Mouse (Mus musculus) MEL (cell line): ENCODE results near the gene Plekha5. TPM values are rescaled to one million over a fixed set of nuclear protein-coding genes. Genes with fewer than 3 reads are reported as not detected.

Experiments
- DNase-seq: peaks from one replicate; pipeline ENCODE4 v3.0.0; 2011; ENCODE audit warnings: low read depth, low spot score
- H3K27ac ChIP-seq: 2 replicates; pipeline ENCODE4 v1.5.1; 2012; ENCODE audit warnings: low read depth, mild to moderate bottlenecking, control low read depth, low read length, moderate library complexity; ENCODE audit not compliant: control insufficient read depth
- H3K27me3 ChIP-seq, 2 experiments: fragments of 150-350 bp in 1 of 2; sonication (generic) in 1 of 2; 2 replicates each; pipeline ENCODE4 v1.6.1; 2012; ENCODE audit warnings: low read length in 2 of 2, mild to moderate bottlenecking in 2 of 2, improper control_type of control experiment in 1 of 2, moderate library complexity in 1 of 2; ENCODE audit not compliant: insufficient read depth in 2 of 2, control insufficient read depth in 1 of 2
- H3K36me3 ChIP-seq, 2 experiments: 2 replicates each; pipeline ENCODE4 v1.6.1; 2012 to 2014; ENCODE audit warnings: low read length in 2 of 2, improper control_type of control experiment in 1 of 2, inconsistent platforms in 1 of 2, mild to moderate bottlenecking in 1 of 2; ENCODE audit not compliant: insufficient read depth in 2 of 2, control insufficient read depth in 1 of 2
- H3K4me1 ChIP-seq, 2 experiments: fragments of 150-350 bp in 1 of 2; sonication (generic) in 1 of 2; 2 replicates each; pipeline ENCODE4 v1.6.1; 2012; ENCODE audit warnings: low read length in 2 of 2, improper control_type of control experiment in 1 of 2, mild to moderate bottlenecking in 1 of 2; ENCODE audit not compliant: insufficient read depth in 2 of 2, control insufficient read depth in 1 of 2
- H3K4me3 ChIP-seq, 2 experiments: fragments of 150-350 bp in 1 of 2; sonication (generic) in 1 of 2; 2 replicates each; pipeline ENCODE4 v1.5.1; 2012; ENCODE audit warnings: low read depth in 2 of 2, low read length in 2 of 2, mild to moderate bottlenecking in 2 of 2, moderate library complexity in 2 of 2, control low read depth in 1 of 2, improper control_type of control experiment in 1 of 2; ENCODE audit not compliant: control insufficient read depth in 1 of 2, insufficient read depth in 1 of 2
- H3K79me2 ChIP-seq: 2 replicates; pipeline ENCODE4 v1.6.1; 2012; ENCODE audit warnings: mild to moderate bottlenecking, low read length, moderate library complexity; ENCODE audit not compliant: control insufficient read depth, poor library complexity, insufficient read depth
- H3K9ac ChIP-seq: 2 replicates; pipeline ENCODE4 v1.6.1; 2012; ENCODE audit warnings: low read depth, mild to moderate bottlenecking, control low read depth, low read length, moderate library complexity; ENCODE audit not compliant: control insufficient read depth, poor library complexity, severe bottlenecking
- H3K9me3 ChIP-seq: fragments of 150-350 bp; sonication (generic); replicated peaks from 2 replicates; pipeline ENCODE4 v1.6.1; 2012; ENCODE audit warnings: mild to moderate bottlenecking, low read length, improper control_type of control experiment, moderate library complexity; ENCODE audit not compliant: insufficient read depth
- CHD1 ChIP-seq: IDR thresholded peaks from 2 replicates; pipeline ENCODE4 v1.6.1; 2012; ENCODE audit warnings: low read depth, mild to moderate bottlenecking, inconsistent platforms, low read length, improper control_type of control experiment
- E2F4 ChIP-seq: IDR thresholded peaks from 2 replicates; pipeline ENCODE4 v1.6.1; 2011; ENCODE audit warnings: low read depth, low read length, improper control_type of control experiment, borderline replicate concordance
- ELF1 ChIP-seq: IDR thresholded peaks from 2 replicates; pipeline ENCODE4 v1.6.1; 2014; ENCODE audit warnings: low read depth, mild to moderate bottlenecking, inconsistent platforms, low read length, improper control_type of control experiment, moderate library complexity
- EP300 ChIP-seq, 2 experiments: IDR thresholded peaks; 2 replicates each; pipeline ENCODE4 v1.6.1; 2011; ENCODE audit warnings: improper control_type of control experiment in 2 of 2, low read length in 2 of 2, low read depth in 1 of 2, mild to moderate bottlenecking in 1 of 2
- GABPA ChIP-seq: IDR thresholded peaks from 2 replicates; pipeline ENCODE4 v1.6.1; 2012; ENCODE audit warnings: low read depth, mild to moderate bottlenecking, inconsistent platforms, low read length, improper control_type of control experiment, moderate library complexity
- GATA1 ChIP-seq: IDR thresholded peaks from 2 replicates; pipeline ENCODE4 v1.6.1; 2011; ENCODE audit warnings: low read depth, low read length, improper control_type of control experiment
- HCFC1 ChIP-seq: IDR thresholded peaks from 2 replicates; pipeline ENCODE4 v1.6.1; 2012; ENCODE audit warnings: low read depth, mild to moderate bottlenecking, inconsistent platforms, low read length, improper control_type of control experiment, moderate library complexity
- KAT2A ChIP-seq: conservative IDR thresholded peaks from 2 replicates; pipeline ENCODE4 v1.6.1; 2012; ENCODE audit warnings: low read depth, low read length, improper control_type of control experiment, inconsistent platforms
- MEF2A ChIP-seq: IDR thresholded peaks from 2 replicates; pipeline ENCODE4 v1.6.1; 2014; ENCODE audit warnings: low read depth, mild to moderate bottlenecking, inconsistent platforms, low read length, improper control_type of control experiment; ENCODE audit not compliant: poor library complexity, insufficient replicate concordance, severe bottlenecking; ENCODE audit errors: extremely low read depth
- NELFE ChIP-seq: IDR thresholded peaks from 2 replicates; pipeline ENCODE4 v1.6.1; 2011; ENCODE audit warnings: low read depth, low read length, improper control_type of control experiment
- NRF1 ChIP-seq: IDR thresholded peaks from 2 replicates; pipeline ENCODE4 v1.6.1; 2014; ENCODE audit warnings: low read depth, mild to moderate bottlenecking, inconsistent platforms, low read length, improper control_type of control experiment, moderate library complexity; ENCODE audit not compliant: poor library complexity, insufficient read depth, severe bottlenecking
- POLR2A ChIP-seq, 2 experiments: IDR thresholded peaks; 2 replicates each; pipeline ENCODE4 v1.6.1; 2011 to 2012; ENCODE audit warnings: low read length in 2 of 2, mild to moderate bottlenecking in 2 of 2, control low read depth in 1 of 2, improper control_type of control experiment in 1 of 2, low read depth in 1 of 2, moderate library complexity in 1 of 2; ENCODE audit not compliant: control insufficient read depth in 1 of 2, insufficient read depth in 1 of 2, poor library complexity in 1 of 2
- RCOR1 ChIP-seq: IDR thresholded peaks from 2 replicates; pipeline ENCODE4 v1.6.1; 2012; ENCODE audit warnings: low read depth, mild to moderate bottlenecking, inconsistent platforms, low read length, improper control_type of control experiment
- SIN3A ChIP-seq: IDR thresholded peaks from 2 replicates; pipeline ENCODE4 v1.6.1; 2012; ENCODE audit warnings: low read length, improper control_type of control experiment, inconsistent platforms
- SMC3 ChIP-seq: IDR thresholded peaks from 2 replicates; pipeline ENCODE4 v1.6.1; 2011; ENCODE audit warnings: low read depth, low read length, improper control_type of control experiment
- TAL1 ChIP-seq: IDR thresholded peaks from 2 replicates; pipeline ENCODE4 v1.6.1; 2012; ENCODE audit warnings: mild to moderate bottlenecking, inconsistent platforms, low read length, moderate library complexity, mixed read lengths
- TCF12 ChIP-seq: IDR thresholded peaks from 2 replicates; pipeline ENCODE4 v1.6.1; 2014; ENCODE audit warnings: low read depth, mild to moderate bottlenecking, inconsistent platforms, low read length, improper control_type of control experiment, moderate library complexity
- UBTF ChIP-seq: IDR thresholded peaks from 2 replicates; pipeline ENCODE4 v1.6.1; 2012; ENCODE audit warnings: low read depth, mild to moderate bottlenecking, inconsistent platforms, low read length, improper control_type of control experiment, moderate library complexity, borderline replicate concordance; ENCODE audit not compliant: insufficient read depth
- USF1 ChIP-seq: IDR thresholded peaks from 2 replicates; pipeline ENCODE4 v1.6.1; 2014; ENCODE audit warnings: low read depth, mild to moderate bottlenecking, inconsistent platforms, low read length, improper control_type of control experiment, moderate library complexity
- ZC3H11A ChIP-seq: IDR thresholded peaks from 2 replicates; pipeline ENCODE4 v1.6.1; 2012; ENCODE audit warnings: low read depth, mild to moderate bottlenecking, inconsistent platforms, low read length, improper control_type of control experiment
- ZMIZ1 ChIP-seq: IDR thresholded peaks from 2 replicates; pipeline ENCODE4 v1.6.1; 2012; ENCODE audit warnings: low read depth, mild to moderate bottlenecking, inconsistent platforms, low read length, improper control_type of control experiment, moderate library complexity
- polyA plus RNA-seq, 2 experiments: library from polyadenylated mRNA; stranded (reverse) in 1 of 2; unstranded in 1 of 2; fragments of >175 nt in 1 of 2; fragments of >200 nt in 1 of 2; gene quantifications; 2 replicates each; pipeline versions ENCODE4 v1.2.1 to v1.2.4; 2012; ENCODE audit warnings: low replicate concordance in 2 of 2, low read depth in 1 of 2; ENCODE audit not compliant: insufficient read length in 2 of 2, insufficient read depth in 1 of 2, missing spikeins in 1 of 2
- total RNA-seq: library from RNA; depleted of rRNA; stranded (reverse); fragments of 300-350 nt; gene quantifications from 2 replicates; pipeline ENCODE4 v1.2.3, GENCODE M21; 2012

The Plekha5 gene
- total and polyA plus RNA-seq, 3 experiments: 0.24 to 0.35 TPM; not detected in 1

DNA sequence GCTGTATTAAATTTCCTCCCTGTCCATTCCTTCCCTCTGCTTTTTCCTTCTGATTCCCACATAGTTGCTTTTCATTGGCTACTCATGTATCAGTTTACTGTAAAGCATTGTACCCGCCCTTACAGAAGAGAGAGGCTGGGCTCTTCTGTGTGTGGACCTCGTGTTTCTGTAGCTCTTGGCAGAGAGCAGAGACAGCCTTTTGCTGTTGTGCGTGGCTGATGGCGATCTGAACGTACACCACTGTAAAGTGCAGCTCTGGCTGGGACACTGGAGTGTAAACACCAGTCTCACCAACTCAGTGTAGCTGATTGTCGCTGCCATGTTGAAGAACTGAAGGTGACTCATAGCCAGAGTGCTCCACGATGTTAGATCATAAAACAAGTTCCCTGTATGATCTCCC is 54.2 kb downstream of the Plekha5 start:
- Histone ChIP-seq H3K27me3 (no peaks in the 10 kb centered on the region), H3K79me2 (no peaks in the 10 kb centered on the region), H3K27ac (no peak overlapping the region), H3K4me1 (no peaks in the 10 kb centered on the region), H3K4me3 (no peak overlapping the region), H3K36me3 (no peaks in the 10 kb centered on the region), H3K9me3 (no peaks in the 10 kb centered on the region), H3K9ac (no peak overlapping the region)
- TF ChIP-seq E2F4 (no peak), SIN3A (no peak), CHD1 (no peak), UBTF (no peak), RCOR1 (no peak), TAL1 (no peak)
- no peak for DNase-seq

- H3K27me3 ChIP-seq: no peaks in the 10 kb centered on the region; a peak in 1 of 4 replicates
- no peaks in the 10 kb centered on the region for H3K79me2 ChIP-seq
- H3K4me3 ChIP-seq: no peak overlapping the region
- H3K9ac ChIP-seq: no peak overlapping the region
- DNase-seq: no peak
- no peaks in the 10 kb centered on the region for H3K9me3 ChIP-seq
- H3K36me3 ChIP-seq: no peaks in the 10 kb centered on the region
- TF ChIP-seq TAL1: no peak
- no peak for TF ChIP-seq SMC3
- TF ChIP-seq ZMIZ1: no peak
- TF ChIP-seq TCF12: no peak
- TF ChIP-seq KAT2A: no peak
- no peak for TF ChIP-seq ELF1
- H3K4me1 ChIP-seq: no peaks in the 10 kb centered on the region
- H3K27ac ChIP-seq: no peak overlapping the region
Observed at GRCm38 (mm10) chr6:140478943-140479342, 55.1 kb downstream of the Plekha5 start.

DNA sequence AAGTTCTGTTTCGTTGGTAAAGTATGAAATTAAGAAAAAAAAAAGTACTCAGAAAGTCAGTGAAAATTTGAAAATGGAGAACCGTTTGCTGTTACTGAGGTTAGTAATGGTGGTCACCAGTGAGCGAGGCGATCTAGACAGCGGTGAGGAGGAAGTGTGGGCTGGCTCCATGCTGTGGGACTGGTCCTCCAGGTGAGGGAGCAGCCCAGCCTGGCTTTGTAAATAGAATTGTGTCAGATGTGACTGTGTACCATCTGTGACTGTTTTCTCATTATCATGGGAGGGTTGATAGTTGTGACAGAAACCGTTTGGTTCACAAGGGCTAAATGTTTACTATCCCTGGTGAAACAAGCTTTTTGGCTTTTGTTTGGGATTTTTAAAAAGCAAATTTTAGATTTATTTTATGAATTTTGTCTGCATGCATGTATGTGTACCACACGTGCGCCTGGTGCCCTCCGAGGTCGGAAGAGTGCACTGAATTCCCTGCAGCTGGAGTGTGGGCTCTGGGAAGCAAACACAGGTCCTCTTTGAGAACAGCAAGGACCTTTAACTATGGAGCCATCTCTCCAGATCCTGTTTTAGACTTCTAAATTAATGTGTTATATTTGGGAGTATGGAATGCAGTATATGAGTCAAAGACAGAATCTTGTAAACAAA is 56.7 kb downstream of the Plekha5 start:
- Histone ChIP-seq H3K27ac (no peak overlapping the region), H3K27me3 (no peaks in the 10 kb centered on the region; a peak in 1 of 4 replicates), H3K4me1 (no peaks in the 10 kb centered on the region), H3K4me3 (no peak overlapping the region), H3K79me2 (no peaks in the 10 kb centered on the region), H3K36me3 (no peaks in the 10 kb centered on the region), H3K9me3 (no peaks in the 10 kb centered on the region), H3K9ac (no peak overlapping the region)
- TF ChIP-seq UBTF (no peak), NELFE (no peak), ZMIZ1 (no peak), HCFC1 (no peak), ZC3H11A (no peak), RCOR1 (no peak), NRF1 (no peak), MEF2A (no peak), GABPA (no peak), GATA1 (no peak), CHD1 (no peak), SIN3A (no peak), KAT2A (no peak), EP300 (IDR thresholded peaks at IDR 0.05; ENCODE audit: low read depth in 1 of 2, low read length in 2 of 2) (no peak), USF1 (no peak), POLR2A (IDR thresholded peaks at IDR 0.05; ENCODE audit: control insufficient read depth in 1 of 2, insufficient read depth in 1 of 2, low read depth in 1 of 2, low read length in 2 of 2, poor library complexity in 1 of 2) (no peak)
- no peak for DNase-seq
